Mouse (Mus musculus) gastrocnemius, postnatal 25 days (tissue): ENCODE data around the gene Gm16181. TPM values are rescaled to one million over a fixed set of nuclear protein-coding genes. Genes with fewer than 3 reads are reported as not detected.

Experiments used
- DNase-seq: peaks from one replicate; pipeline ENCODE4 v3.0.0; 2022
- long read RNA-seq, 2 experiments: library from polyadenylated mRNA; stranded (forward); transcript quantifications; one replicate each; pipeline ENCODE4 v2.0.0; 2021
- total RNA-seq, 2 experiments: library from RNA; stranded (reverse); gene quantifications; 1 replicate in 1 of 2; 2 replicates in 1 of 2; pipeline ENCODE4 v1.2.3; 2021

Gene Gm16181
- total RNA-seq: under 1 TPM in 1 of 2 experiments, not detected in 1; 0.70 TPM
- long read RNA-seq, experiment 1: 0 reads
- long read RNA-seq, experiment 2: 0 reads

DNA sequence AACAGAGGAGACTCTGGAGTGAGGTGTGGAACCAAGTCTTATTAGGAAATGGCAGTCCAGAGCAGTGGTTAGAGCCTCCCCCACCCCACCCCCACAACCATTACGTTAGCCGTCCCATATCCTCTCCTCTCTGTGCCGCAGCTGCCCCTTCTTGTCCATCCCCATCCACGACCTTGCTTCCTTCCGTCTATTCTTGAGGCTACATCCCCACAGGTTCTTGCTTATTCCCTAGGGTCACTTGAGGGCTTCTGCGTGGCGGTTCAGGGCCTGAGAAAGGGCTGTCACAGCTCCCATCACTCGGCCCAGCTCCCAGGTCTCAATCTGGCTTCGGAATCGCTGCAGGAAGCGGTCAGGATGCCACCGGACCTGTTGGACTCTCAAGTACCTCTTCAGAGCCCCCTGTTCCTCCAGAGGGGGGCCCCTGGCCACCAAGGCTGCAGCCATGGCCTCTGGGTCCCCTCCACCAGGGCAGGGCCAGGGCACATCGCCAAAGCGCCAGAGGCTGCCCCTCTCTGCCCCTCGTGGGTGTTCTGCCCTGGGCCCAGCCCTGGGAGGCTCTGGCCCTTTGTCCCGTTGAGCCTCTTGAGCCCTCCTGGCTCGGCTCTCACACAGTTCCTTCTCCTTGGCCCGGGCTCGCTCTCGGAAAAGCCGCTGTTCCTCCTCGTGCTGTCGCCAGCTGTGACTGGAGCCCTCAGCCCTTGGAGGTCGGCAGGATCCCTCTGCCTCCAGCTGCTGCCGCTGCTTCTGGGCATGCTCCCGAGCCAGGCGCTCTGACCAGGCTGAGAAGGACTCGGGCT, at the start of gene Gm16181:
Gene Gm16181, plus strand, starts transcription at position 679 of the 797 bp plus-strand sequence.
- peak; percentile 56 for DNase-seq

DNA sequence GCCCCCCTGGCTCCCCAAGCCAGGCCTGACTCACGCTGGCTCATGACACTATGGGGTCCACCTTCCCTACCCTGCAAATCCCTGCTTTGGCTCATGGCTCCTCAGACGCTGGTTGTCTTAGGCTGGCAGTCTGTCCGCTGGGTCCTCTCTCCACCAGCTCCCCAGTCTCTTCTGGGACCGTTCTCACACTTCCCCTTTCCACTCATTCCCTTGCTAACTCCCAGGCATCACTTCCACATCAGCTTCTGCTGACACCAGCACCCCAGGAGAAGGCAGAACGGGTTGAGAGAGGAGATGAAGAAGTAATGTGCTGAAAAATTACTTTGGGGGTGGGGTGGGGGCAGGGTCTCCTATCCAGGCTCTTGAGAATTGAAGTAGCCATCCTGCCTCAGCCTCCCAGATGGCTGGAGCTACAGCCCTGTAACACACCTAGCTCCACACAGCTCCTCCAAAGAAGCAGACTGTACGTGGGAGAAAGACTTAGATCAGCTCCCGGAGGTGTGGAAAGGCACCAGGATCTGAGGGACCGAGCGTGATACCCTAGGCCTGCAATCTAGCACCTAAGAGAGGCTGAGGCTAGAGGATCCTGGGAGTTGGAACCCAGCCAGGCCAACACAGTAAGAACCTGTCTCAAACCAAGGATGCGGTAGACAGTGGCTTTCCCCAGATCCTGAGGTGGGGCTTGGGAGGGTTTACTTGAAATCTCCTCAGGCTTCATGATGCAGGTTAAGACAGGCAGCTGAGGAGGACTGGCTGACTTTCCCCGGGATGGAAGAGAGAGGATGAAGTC, 48.0 kb upstream of the Gm16181 start:
- DNase-seq: no peak

DNA sequence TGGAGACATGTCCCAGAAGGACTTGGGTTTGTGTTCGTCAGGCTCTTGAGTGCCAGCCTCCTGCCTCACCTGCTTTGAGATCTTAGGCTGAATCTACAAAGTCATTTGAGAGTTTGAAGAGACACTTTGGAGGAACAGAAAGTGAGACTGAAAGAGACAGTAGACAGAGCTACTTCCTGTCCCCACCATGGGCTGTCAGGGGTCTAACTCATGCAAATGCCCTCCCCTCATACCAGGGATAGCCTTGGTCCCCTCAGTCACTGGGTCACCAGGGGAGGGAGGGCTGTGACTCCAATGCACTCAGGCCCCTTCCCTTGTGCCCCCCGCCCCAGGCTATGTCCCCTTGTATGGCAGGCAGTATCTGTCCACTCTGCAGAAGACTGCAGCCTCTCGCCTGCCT, 47.3 kb upstream of the Gm16181 start:
- no peak for DNase-seq

DNA sequence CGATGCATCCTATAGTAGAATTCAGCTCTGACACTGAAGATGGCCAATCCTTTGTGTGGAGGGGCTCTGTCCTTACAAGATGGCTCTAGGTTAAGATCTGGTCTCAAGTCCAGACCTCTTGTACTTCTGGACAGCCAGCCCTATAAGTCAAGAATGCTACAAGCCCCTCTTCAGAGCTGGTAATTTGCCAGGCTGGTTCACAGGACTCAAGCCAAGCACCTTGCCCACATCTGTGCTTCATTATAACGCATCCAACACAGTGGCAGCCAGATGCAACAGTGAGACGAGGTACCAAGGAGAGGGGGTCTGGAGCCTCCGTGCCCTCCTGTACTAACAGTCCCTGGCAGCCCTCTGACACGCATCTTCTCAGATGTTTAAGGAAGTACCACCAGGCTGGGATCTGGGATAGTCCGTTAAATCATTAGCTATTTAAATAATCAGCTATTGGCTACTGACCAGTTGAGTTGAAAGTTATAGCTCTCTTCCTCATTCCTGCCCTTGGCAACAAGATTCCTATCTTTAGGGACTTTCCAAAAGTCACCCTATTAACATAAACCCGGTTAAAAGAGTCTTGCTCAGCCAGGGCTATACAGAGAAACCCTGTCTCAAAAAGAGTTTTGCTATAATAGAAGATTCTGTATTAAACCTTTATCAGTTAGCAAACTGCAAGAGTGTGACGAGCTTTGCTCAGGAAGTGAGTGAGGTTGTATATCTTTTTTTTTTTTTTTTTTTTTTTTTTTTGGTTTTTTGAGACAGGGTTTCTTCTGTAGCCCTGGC, 46.2 kb upstream of the Gm16181 start:
- no peak for DNase-seq

DNA sequence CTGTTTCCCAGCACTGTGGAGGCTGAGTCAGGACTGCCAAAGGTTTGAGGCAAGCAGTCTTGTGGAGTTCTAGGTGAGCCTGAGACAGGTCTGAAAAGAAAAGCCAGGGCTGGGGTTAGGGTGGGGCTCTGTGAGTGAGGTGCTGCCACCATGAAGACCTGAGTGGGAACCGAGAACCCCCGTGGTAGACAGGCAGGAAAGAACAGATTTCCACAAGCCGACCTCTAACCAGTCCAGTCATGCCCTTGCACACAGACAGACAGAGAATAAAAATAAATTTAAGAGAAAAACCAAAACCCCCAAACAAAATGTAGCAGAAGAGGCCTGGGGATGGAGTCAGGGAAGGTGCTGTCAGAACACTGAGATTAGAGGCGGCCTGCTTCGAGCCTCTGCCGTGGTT, 45.3 kb upstream of the Gm16181 start:
- no peak for DNase-seq

DNA sequence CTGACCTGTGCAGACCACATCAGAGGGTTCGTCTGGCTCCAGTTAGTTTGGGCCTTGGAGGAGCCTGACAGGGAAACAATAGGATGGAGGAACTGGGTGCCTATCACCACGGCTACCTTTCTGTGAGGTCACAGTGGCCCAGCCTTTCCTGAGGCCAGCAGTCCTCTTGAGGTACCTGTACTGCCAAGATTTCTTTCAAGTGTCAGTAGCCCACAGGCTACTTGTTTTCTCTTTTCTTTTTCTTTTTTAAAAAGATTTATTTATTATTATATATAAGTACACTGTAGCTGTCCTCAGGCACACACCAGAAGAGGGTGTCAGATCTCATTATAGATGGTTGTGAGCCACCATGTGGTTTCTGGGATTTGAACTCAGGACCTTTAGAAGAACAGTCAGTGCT, 44.7 kb upstream of the Gm16181 start, which contains the start of gene Aif1:
Gene Aif1, minus strand, starts transcription at position 101 of the 400 bp plus-strand sequence.
- DNase-seq: no peak

DNA sequence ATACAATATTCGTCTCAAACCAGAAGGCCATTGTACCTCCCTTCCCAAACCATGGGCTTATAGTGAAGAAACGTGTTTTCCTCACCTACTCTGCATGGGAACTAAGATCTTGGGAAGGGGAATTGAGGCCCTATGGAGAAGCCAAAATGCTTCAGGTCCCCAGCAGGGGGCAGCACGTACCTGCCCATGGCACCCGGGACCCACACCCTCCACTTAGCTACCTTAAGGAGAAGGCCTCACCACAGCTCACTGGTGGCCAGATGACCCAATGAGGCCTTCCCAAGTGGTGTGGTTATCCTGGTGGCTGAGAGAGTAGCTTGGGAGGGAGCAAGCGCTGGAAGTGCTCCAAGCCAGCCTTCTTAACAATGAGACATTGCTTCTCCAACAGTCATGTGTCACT, 42.1 kb upstream of the Gm16181 start:
- DNase-seq: peak; percentile 67

DNA sequence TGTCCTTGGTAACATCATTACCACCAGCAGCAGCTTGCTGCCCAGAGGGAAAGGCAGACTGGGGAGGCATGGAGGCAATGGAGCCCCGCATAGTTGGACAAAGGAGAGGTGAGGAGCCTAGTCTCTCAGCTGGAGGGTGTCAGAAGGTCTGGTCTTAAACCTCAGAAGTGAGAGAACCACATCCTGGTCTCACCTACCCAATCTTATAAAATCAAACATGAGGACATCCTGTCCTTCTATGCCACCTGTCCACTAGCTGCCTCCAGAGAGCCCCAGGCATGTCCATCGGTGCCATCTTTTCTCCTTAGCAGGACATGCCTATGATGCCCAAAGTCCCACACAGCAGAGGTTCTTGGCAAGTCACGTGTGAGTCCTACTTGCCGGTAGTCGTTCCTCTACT, 40.5 kb upstream of the Gm16181 start:
- DNase-seq: no peak

DNA sequence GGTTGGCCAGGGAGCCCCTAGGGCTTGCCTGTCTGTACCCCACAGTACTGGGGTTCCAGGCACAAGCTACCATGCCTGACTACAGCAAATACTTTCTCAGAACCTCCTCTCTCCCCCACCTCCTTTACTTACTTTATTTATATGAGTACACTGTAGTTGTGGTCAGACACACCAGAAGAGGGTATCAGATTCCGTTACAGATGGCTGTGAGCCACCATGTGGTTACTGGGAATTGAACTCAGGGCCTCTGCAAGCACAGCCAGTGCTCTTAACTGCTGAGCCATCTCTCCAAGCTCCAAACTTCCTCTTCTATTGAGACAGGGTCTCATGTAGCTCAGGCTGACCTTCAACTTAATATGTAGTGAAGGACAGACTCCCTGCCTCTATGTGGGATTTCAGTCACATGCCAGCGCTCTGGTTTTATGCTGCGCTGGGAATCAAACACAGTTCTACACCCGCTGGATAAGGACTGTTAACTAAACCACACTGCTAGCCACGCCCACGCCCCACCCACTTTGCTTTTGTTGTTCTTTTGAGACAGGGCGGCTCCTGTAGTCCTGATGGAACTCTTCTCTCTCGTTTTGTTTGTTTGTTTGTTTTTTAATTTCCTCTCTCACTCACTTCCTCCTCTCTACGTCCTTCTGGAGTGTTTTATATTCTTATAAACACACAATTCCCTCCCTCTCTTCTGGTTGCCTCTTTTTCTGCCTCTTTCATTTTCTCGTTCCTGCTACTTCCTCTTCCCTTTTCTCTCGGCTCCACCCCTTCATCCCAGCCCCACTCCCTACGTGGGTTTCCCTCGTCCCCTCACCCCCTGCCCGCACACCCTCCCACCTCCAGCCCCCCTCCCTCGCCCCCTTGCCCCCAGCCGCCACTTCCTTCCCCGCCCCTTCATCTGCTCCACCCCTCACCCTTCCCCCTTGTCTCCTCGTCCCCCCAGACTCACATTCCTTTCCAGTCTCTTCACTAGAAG, 34.7 kb upstream of the Gm16181 start:
- no peak for DNase-seq

DNA sequence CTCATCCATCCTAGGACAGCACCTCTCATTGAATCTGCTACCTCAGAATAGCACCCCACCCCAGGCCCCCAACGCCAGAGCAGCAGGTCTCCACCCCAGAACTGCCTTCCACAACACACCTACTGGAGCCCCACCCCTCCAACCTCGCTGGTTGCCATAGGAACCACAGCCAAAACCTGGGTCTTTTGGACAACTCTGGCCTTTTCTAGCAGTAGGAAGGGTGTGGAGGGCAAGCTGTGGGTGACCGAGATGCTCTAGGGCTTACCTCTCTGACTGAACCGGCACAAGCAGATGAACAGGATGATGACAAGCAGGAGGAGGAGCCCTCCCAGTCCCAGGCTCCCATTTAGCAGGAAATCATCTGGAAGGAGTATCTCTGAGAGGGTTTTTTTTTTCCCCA, 34.0 kb upstream of the Gm16181 start:
- no peak for DNase-seq

DNA sequence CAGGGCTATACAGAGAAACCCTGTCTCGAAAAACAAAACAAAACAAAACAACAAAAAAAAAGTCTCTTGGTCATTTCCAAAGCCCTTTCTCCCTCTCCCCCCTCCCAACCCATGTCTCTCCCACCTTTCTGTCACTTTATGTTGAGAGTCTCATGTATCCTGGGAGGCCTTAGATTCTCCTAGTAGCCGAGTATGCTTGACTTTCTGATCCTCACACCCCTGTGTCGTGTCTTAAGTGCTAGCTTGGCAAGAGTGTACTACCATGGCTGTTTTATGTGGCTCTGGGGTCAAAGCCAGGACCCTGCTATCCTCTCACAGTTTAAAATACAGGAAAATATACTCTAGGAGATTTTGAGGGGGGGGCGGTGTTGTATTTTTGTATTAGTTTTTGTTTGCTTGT, 33.3 kb upstream of the Gm16181 start:
- no peak for DNase-seq

DNA sequence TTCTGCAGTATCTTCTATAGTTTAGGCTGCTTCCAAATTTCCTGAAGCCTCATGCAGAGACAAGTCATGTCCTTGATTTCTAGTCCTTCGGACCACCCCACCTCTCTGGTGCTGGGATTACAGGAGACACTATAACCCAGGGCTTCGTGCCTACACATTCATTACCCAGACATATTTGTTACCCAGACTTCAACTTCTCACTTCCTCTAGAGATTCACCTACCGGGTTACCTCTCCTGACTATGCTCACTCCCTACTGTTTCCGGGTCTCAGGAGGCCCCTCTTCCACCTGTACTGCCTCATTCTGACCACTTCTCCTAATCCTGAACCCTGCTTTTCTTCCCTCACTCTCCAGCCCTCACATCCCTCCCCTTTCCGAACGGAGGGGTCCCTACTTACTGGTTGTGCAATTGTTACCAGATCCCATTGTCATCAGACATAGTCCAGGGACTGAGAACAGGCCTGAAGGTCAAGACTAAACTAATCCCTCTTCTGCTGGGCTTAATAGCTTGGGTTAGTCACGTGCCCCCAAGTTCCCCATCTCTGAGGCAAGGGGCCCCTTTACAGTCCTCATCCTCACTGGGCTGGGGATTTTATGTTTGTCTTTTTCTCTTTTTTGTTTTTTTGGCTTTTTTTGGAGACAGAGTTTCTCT, 32.5 kb upstream of the Gm16181 start, which contains the start of gene Lst1:
Gene Lst1, minus strand, starts transcription at position 481 of the 652 bp plus-strand sequence.
- DNase-seq: no peak

DNA sequence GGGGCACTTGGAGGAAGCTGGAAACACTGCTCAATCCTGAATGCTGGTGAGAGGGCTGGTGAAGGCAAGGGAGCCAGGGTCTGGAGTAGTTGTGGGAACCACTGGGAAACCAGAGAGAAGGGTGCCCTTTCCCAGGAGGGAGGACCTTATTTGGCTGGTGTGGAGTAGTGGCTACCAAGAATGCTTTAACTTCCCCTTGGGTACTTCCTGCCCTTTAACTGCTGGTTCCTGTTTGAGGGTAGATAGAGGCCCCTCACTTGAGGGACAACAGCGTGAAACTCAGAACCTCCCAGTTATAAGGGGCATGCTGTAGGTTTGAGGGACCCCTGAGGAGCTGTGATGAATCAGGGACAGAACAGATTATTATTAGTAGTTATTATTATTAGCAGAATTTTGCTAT, 31.4 kb upstream of the Gm16181 start:
- DNase-seq: no peak

DNA sequence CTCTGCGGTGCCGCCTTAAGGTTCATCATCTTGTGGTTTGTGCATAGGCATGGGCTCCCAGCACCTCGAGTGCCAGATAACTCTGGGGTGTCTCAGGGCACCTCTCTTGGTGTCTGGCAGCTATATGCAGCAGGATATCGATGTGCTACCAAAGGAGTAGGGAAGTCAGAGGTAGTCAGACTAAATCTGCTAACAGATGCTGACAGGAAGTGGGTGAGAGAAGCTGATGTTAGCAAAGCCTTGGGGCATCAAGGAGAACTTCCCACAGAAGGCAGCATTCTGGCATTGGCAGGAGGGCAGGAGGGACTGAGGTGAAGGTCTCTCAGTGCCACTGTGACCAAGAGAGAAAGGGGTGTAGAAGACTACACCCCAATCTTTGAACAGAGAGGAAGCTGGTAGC, 30.5 kb upstream of the Gm16181 start:
- DNase-seq: no peak

DNA sequence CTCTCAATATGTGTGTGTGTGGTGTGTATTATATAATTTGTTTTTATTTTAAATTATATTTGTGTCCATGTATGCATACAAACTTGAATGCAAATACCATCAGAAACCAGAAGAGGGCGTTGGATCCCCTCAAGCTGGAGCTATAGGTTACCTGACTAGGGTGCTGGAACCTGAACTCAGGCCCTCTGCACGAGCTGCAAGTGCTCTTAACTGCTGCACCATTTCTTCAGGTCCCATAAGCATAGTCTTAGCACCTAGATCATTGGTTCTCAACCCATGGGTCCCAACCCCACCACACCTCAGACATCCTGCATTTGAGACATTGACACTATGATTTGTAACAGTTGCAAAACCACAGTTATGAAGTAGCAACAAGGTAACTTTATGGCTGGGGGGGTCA, 28.9 kb upstream of the Gm16181 start:
- DNase-seq: no peak

DNA sequence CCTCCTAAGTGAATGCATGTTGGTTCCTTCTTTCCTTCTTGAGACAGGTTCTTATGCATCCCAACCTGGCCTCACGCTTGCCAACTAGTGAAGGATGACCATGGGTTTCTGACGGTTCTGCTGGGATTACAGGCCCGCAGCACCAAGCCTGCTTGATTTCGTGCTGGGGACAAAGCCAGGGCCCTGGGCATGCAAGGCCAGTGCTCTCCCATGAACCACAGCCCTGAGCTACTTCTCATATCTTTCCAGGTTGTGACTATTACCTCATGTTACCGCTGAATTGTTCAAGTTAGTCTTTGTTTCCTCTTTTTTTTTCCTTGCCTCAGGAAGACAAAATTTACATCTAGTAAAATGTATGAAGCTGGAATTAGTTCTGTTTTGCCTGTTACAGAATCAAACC, 27.7 kb upstream of the Gm16181 start:
- DNase-seq: no peak

DNA sequence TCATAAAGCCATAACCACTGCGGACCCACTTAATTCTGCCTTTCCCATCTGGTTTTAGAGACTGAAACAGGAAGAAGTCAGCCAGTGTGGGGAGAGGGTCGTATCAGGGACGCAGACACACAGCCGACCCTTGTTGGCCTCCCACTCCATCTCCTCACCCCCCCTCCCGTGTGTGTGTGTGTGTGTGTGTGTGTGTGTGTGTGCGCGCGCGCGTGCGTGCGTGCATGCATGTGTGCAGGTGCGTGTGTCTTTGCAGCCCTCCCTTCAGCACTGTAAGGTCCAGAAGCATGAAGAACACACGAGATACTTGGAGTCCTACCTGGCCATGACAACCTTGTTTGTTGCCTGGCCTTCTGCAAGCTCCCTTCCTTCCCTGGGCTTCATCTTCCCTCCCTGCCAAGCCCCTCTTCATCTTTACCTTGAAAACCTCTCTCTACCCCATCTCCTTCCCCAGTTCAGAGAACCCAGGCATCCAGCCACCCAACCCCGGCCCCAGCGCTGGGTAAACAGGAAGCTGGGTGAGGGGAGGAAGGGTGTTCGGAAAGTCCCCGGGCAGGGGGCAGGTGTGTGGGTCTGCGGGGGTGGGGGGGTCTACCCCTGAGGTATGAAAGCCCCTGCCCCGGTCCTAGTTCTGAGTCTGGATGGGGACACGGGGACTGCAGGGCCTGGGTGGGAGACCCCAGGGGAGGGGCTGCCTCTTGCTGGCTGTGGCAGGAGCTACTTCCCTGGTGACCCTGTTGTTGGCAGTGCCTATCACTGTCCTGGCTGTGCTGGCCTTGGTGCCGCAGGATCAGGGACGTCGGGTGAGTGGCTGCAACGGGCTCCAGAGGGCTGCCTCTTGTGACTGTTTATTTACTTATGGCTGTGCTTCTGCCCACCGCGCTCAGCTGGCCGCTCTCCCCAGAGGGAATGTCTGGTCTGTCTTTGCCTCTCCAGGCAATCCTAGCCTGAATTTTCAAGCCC, 26.5 kb upstream of the Gm16181 start, which contains the start of gene Ltb:
Gene Ltb, plus strand, starts transcription at position 559 of the 963 bp plus-strand sequence.
- DNase-seq: no peak

DNA sequence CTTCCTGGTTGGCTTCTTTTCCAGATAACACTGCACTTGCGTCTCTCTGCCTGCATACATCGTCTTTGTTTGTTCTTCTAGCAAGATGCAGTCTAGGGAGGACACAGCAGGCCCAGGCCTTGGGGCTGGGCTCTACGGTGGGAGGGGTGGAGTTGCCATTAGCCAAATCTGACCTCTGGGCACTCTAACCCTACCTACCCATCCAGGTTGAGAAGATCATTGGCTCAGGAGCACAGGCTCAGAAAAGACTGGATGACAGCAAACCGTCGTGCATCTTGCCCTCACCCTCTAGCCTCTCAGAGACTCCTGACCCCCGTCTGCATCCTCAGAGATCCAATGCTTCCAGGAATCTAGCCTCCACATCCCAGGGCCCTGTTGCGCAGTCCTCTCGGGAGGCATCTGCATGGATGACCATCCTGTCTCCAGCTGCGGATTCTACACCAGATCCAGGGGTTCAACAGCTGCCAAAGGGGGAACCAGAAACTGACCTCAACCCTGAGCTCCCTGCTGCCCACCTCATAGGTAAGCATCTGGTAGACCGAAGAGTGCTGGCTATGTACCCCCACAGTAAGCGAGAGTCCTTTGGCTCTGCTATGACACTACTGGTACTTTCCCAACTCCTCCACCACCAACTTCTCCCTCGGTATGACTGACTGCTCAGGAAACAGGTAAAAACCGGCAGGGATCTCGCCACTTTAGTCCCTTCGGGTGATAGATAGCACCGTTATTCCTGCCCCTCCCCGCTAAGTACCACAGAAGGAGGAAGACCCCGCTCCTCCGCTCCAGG, 25.6 kb upstream of the Gm16181 start:
- DNase-seq: no peak
